Mouse (Mus musculus) neural tube, embryonic 11.5 days (tissue): ENCODE data around the gene Trdmt1. TPM values are rescaled to one million over a fixed set of nuclear protein-coding genes. Genes with fewer than 3 reads are reported as not detected.

Experiments
- ATAC-seq: fragments of 200-750 bp; cut with Nextera tagmentation; 2 replicates; pipeline ENCODE4 v1.8.0; 2017; ENCODE audit warnings: moderate number of reproducible peaks, mild to moderate bottlenecking, moderate TSS enrichment, moderate library complexity; ENCODE audit not compliant: insufficient read depth, low FRiP score, low TSS enrichment
- DNase-seq: peaks from one replicate; pipeline ENCODE4 v3.0.0-alpha.2; 2015; ENCODE audit warnings: low spot score
- H3K27ac ChIP-seq: fragments of 300-500 bp; sonication (generic); 2 replicates; pipeline ENCODE4 v1.5.1; 2014; ENCODE audit warnings: low read depth, mild to moderate bottlenecking, low read length
- H3K27me3 ChIP-seq: fragments of 300-500 bp; sonication (generic); 2 replicates; pipeline ENCODE4 v1.6.1; 2014; ENCODE audit warnings: mild to moderate bottlenecking, low read length, mixed read lengths; ENCODE audit not compliant: control insufficient read depth, insufficient read depth
- H3K36me3 ChIP-seq: fragments of 300-500 bp; sonication (generic); 2 replicates; pipeline ENCODE4 v1.6.1; 2014; ENCODE audit warnings: mild to moderate bottlenecking, low read length, moderate library complexity, mixed read lengths; ENCODE audit not compliant: control insufficient read depth, insufficient read depth
- H3K4me1 ChIP-seq: fragments of 300-500 bp; sonication (generic); 2 replicates; pipeline ENCODE4 v1.6.1; 2014; ENCODE audit warnings: low read length, mixed read lengths; ENCODE audit not compliant: control insufficient read depth, insufficient read depth
- H3K4me2 ChIP-seq: fragments of 300-500 bp; sonication (generic); 2 replicates; pipeline ENCODE4 v1.6.1; 2014; ENCODE audit warnings: low read depth, mild to moderate bottlenecking, moderate library complexity
- H3K4me3 ChIP-seq: fragments of 300-500 bp; sonication (generic); 2 replicates; pipeline ENCODE4 v1.5.1; 2014; ENCODE audit warnings: low read depth, low read length
- H3K9ac ChIP-seq: fragments of 300-500 bp; sonication (generic); 2 replicates; pipeline ENCODE4 v1.6.1; 2014; ENCODE audit warnings: mild to moderate bottlenecking, low read length
- H3K9me3 ChIP-seq: fragments of 300-500 bp; sonication (generic); 2 replicates; pipeline ENCODE4 v1.6.1; 2016; ENCODE audit warnings: low read length; ENCODE audit not compliant: control insufficient read depth
- WGBS: fragments of 180-500 bp; shearing (Covaris S2); extraction: QIAGEN DNeasy Blood & Tissue Kit; methylation state at CpG from one replicate; pipeline ENCODE4 v1.1.7; 2014; 5-methylcytosine and 5-hydroxymethylcytosine counted together
- polyA plus RNA-seq: library from polyadenylated mRNA; unstranded; fragments of >200 nt; fragmentation: Nextera tagmentation; extraction: Ambion mirVana; gene quantifications from 2 replicates; pipeline ENCODE4 v1.2.1, GENCODE M21; 2014

Trdmt1 gene
- polyA plus RNA-seq, 1 experiment from 2014 or later: 7.2 TPM

- WGBS: 1% methylated on average over 13 of the region's 13 CpGs
- peaks cover 13% of the 10 kb centered on the region for H3K4me1 ChIP-seq
Observed at GRCm38 (mm10) chr2:13575287-13575801, 30.9 kb upstream of the Trdmt1 start.

GRCm38 (mm10) chr2:13574801-13575150 lies 30.3 kb upstream of the Trdmt1 start:
- Histone ChIP-seq H3K9me3 (no peaks in the 10 kb centered on the region), H3K36me3 (peaks cover 10% of the 10 kb centered on the region), H3K27me3 (no peaks in the 10 kb centered on the region), H3K4me3 (peak overlapping the region; percentile 92), H3K9ac (peak overlapping the region; percentile 97), H3K4me2 (peak overlapping the region; percentile 79), H3K27ac (peak overlapping the region; percentile 98), H3K4me1 (peaks cover 13% of the 10 kb centered on the region)
- DNase-seq: peak; percentile 63
- WGBS: under 1% methylated on average over 20 of the region's 21 CpGs
- ATAC-seq: 0 out of 2 replicates have a peak, but pooled peaks have one; percentile 8

More at GRCm38 (mm10) chr2:13575287-13575801, 30.9 kb upstream of the Trdmt1 start:
- DNase-seq (peak; percentile 83), ATAC-seq (no peak)
- peak overlapping the region; percentile 98 for H3K27ac ChIP-seq
- H3K9ac ChIP-seq: peak overlapping the region; percentile 97
- H3K4me2 ChIP-seq: peak overlapping the region; percentile 79
- H3K36me3 ChIP-seq: peaks cover 10% of the 10 kb centered on the region
- no peaks in the 10 kb centered on the region for H3K27me3 ChIP-seq
- H3K9me3 ChIP-seq: no peaks in the 10 kb centered on the region
- H3K4me3 ChIP-seq: peak overlapping the region; percentile 92

GRCm38 (mm10) chr2:13574066-13574800 lies 29.8 kb upstream of the Trdmt1 start:
- peaks cover 13% of the 10 kb centered on the region for H3K4me1 ChIP-seq
- under 1% methylated on average over 46 of the region's 46 CpGs for WGBS
- peak; percentile 86 for ATAC-seq
- no peaks in the 10 kb centered on the region for H3K9me3 ChIP-seq
- no peaks in the 10 kb centered on the region for H3K27me3 ChIP-seq
- peak overlapping the region; percentile 98 for H3K27ac ChIP-seq
- H3K36me3 ChIP-seq: peaks cover 10% of the 10 kb centered on the region
- H3K9ac ChIP-seq: peak overlapping the region; percentile 97
- H3K4me2 ChIP-seq: peak overlapping the region; percentile 79
- peak overlapping the region; percentile 92 for H3K4me3 ChIP-seq
- DNase-seq: peak; percentile 94

- peaks cover 7% of the 10 kb centered on the region for H3K36me3 ChIP-seq
- peak within 1 kb of the TSS; percentile 92 for H3K4me3 ChIP-seq
- peak within 1 kb of the TSS; percentile 97 for H3K9ac ChIP-seq
- H3K27me3 ChIP-seq: no peaks in the 10 kb centered on the region
- peak within 1 kb of the TSS; percentile 79 for H3K4me2 ChIP-seq
- DNase-seq (peak; percentile 96), ATAC-seq (peak; percentile 86)
- H3K9me3 ChIP-seq: no peaks in the 10 kb centered on the region
- peaks cover 13% of the 10 kb centered on the region for H3K4me1 ChIP-seq
- WGBS: under 1% methylated on average over 26 of the region's 26 CpGs
- peak within 1 kb of the TSS; percentile 98 for H3K27ac ChIP-seq
Observed at GRCm38 (mm10) chr2:13573408-13574065, 29.1 kb upstream of the Trdmt1 start, which contains the start of gene Vim. Vim (plus strand) TSS chr2:13573927.

- DNase-seq (no peak), ATAC-seq (peak; percentile 4; the same call in 1 of the 2 replicates)
- H3K4me3 ChIP-seq: peak overlapping the region; percentile 92
- peak overlapping the region; percentile 79 for H3K4me2 ChIP-seq
- H3K27me3 ChIP-seq: no peaks in the 10 kb centered on the region
- peak overlapping the region; percentile 97 for H3K9ac ChIP-seq
- H3K9me3 ChIP-seq: no peaks in the 10 kb centered on the region
- 5% methylated on average over 12 of the region's 12 CpGs for WGBS
- H3K4me1 ChIP-seq: peaks cover 11% of the 10 kb centered on the region
- 0 out of 2 replicates have a peak, but pooled peaks cover 3% of the 10 kb centered on the region for H3K36me3 ChIP-seq
- peak overlapping the region; percentile 98 for H3K27ac ChIP-seq
Observed at GRCm38 (mm10) chr2:13572647-13573407, 28.4 kb upstream of the Trdmt1 start.

- H3K27ac ChIP-seq: peak overlapping the region; percentile 98
- 0 out of 2 replicates have a peak, but pooled peaks cover 2% of the 10 kb centered on the region for H3K36me3 ChIP-seq
- ATAC-seq (peak; percentile 6; the same call in 1 of the 2 replicates), DNase-seq (peak; percentile 61)
- no peaks in the 10 kb centered on the region for H3K27me3 ChIP-seq
- H3K4me1 ChIP-seq: peaks cover 11% of the 10 kb centered on the region
- peak overlapping the region; percentile 97; the same call in 1 of the 2 replicates for H3K9ac ChIP-seq
- no peaks in the 10 kb centered on the region for H3K9me3 ChIP-seq
- H3K4me2 ChIP-seq: peak overlapping the region; percentile 79
- H3K4me3 ChIP-seq: no peak overlapping the region
- WGBS: 12% methylated on average over 4 of the region's 4 CpGs
Observed at GRCm38 (mm10) chr2:13572101-13572553, 27.7 kb upstream of the Trdmt1 start.

GRCm38 (mm10) chr2:13570122-13570521 lies 25.7 kb upstream of the Trdmt1 start:
- ATAC-seq: no peak
- 76% methylated on average over 2 of the region's 2 CpGs for WGBS
- Histone ChIP-seq H3K4me3 (no peak overlapping the region), H3K4me2 (no peak overlapping the region), H3K9ac (no peak overlapping the region), H3K4me1 (peaks cover 11% of the 10 kb centered on the region), H3K9me3 (no peaks in the 10 kb centered on the region), H3K27me3 (no peaks in the 10 kb centered on the region), H3K36me3 (no peaks in the 10 kb centered on the region), H3K27ac (no peak overlapping the region)
- no peak for DNase-seq

- 89% methylated on average over 2 of the region's 2 CpGs for WGBS
- H3K4me1 ChIP-seq: no peaks in the 10 kb centered on the region
- no peaks in the 10 kb centered on the region for H3K9me3 ChIP-seq
- no peak overlapping the region for H3K9ac ChIP-seq
- H3K36me3 ChIP-seq: no peaks in the 10 kb centered on the region
- H3K27me3 ChIP-seq: no peaks in the 10 kb centered on the region
- H3K4me3 ChIP-seq: no peak overlapping the region
- no peak for DNase-seq
- ATAC-seq: no peak
- no peak overlapping the region for H3K4me2 ChIP-seq
- H3K27ac ChIP-seq: no peak overlapping the region
Observed at GRCm38 (mm10) chr2:13560396-13560795, 15.9 kb upstream of the Trdmt1 start.
